Mouse (Mus musculus) brain, adult 10 weeks (tissue): Measurements from ENCODE around the gene Psma1. TPM values are rescaled to one million over a fixed set of nuclear protein-coding genes. Genes with fewer than 3 reads are reported as not detected.

Source experiments
- polyA plus RNA-seq: library from polyadenylated mRNA; stranded (reverse); fragments of 350-450 nt; fragmentation: Illumina TruSeq; extraction: RNeasy Lipid Tissue Mini Kit (QIAGEN cat#74804); gene quantifications from one replicate; pipeline ENCODE4 v1.2.3, GENCODE M21; 2015; ENCODE audit warnings: low read depth, low replicate concordance

Psma1 gene
- polyA plus RNA-seq: 200 TPM

GRCm38 (mm10) chr7:114276005-114276752 is at the start of gene Psma1:
Gene Psma1 (minus strand): TSS chr7:114276118.

DNA sequence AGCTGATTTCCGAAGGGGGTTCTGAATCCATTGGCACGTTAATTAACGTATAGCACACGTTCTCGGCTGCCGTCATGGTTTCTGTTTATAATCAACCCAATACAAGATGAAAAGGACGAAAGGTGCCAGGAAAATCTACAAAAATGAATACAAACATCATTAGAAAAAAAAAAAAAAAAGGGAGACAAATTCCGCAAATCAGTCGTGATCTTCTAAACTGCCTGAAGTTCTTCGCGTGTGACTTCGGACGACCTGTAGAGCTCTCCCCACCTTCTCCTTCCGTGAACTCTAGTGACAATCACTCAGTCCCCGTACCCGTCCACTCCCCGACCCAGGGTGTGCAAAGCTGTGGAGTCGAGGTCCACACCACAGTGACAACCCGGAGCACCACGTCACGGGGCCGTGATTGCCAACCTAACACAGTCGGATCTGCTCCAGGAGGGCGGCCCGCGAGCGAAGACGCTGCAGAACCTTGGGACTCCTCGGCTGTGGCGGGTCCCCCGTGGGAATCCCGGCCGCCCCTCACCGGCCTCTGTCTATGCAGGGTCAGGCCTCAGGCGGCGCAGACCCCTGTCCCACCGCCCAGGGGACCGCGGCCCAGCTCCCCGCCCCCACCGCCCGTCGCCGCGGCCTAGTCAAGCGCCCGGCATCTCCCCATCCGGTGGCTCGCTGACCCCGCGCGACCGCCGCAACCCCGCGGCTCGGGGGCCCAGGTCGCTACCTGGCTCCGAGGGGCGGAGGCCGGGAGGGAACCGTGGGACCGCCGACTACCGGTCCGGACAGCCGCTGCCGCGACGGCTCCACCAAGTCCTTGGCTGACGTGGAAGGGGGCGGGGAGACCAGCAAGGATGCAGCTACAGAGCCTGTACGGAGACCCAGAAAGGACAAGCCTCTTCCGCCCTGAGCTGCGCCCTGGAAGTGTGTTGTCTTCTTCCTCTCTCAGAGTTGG is 21.8 kb downstream of the Psma1 start, which contains the start of gene Copb1:
Copb1 (minus strand) TSS at position 827 of the 949 bp plus-strand sequence.

Other genes starting within 250 kb of the Psma1 start
- gene Rras2, start 158.3 kb downstream of the Psma1 start, polyA plus RNA-seq: 15.3 TPM
- 62.3 TPM for gene Copb1, start 21.4 kb downstream of the Psma1 start, polyA plus RNA-seq
- gene Pde3b, start 139.2 kb upstream of the Psma1 start, polyA plus RNA-seq: 4.4 TPM